Mouse (Mus musculus) ES-E14 (cell line): Measurements from ENCODE around the gene Gtf3c5.

Experiments
- MAFK ChIP-seq: IDR thresholded peaks from 2 replicates; pipeline ENCODE4 v1.6.1; 2014; ENCODE audit warnings: mild to moderate bottlenecking, low read depth, low read length, inconsistent platforms; ENCODE audit not compliant: insufficient read depth
- ZNF384 ChIP-seq: IDR thresholded peaks from 2 replicates; pipeline ENCODE4 v1.6.1; 2012; ENCODE audit warnings: low read depth, low read length, inconsistent platforms

DNA sequence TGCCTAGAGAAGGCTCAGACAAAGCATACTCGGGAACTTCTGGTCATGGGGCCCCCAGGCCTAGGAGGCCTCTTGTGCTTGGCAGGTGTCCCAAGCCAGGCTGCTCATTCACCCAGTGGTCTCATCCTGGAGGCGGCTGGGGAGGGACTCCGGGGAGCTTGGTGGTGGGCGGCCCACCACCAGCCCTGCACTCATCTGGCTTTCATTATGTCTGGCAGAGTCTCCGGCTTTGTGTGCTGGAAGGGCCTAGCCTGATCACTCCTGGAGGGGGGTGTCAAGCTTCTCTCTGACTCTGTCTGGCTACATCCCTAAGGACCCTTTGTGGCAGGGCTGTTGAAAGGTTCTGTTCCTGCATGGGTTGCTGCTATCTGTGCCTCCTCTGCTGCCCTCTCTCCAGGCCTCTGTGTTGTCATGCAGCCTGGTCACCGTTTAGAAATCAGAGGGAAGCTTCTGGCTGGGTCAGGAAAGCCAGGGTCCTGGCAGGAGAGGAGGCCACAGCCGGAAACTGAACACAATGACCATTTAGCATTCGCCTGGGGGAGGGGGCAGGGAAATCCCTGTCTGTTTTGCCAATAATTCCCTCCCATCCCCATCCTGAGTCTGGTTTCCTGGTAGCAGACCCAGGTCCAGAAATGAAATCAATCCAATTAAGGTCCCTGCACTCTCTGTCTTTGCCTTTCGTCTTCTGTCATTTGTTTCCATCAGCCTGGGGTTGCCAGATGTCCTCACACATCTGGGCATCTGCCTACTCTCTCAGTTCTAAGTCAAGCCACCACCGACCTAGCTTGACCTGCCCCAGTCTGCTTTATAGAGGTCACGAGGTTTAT lies 48.9 kb downstream of the Gtf3c5 start:
- TF ChIP-seq MAFK (no peak), ZNF384 (no peak)
